Mouse (Mus musculus): ENCODE results near the gene Adamts17. TPM values are rescaled to one million over a fixed set of nuclear protein-coding genes. Genes with fewer than 3 reads are reported as not detected.

Gene Adamts17
- total RNA-seq, 2 experiments from 2014 or later = not detected

DNA sequence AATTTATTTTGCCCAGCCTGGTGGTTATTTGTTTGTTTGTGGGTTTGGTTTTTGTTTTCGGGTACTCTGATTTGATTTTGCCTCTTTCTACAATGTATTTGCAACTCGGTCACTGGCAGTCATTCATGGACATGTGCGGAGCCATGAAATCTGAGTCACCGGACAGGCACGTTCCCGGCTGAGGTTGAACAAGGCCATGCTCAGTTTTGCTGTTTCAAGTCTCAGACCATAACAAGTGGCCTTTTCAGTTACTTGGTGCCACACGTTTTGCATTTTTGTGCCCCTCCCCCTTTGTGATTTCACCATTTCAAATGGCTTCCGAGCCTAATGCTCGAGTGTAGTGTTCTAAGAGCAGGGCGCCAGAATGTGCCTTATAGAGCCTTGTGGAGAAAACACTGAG lies 123.2 kb downstream of the Adamts17 start:
- ATAC-seq (replicated peaks; ENCODE audit: low FRiP score, low TSS enrichment, poor library complexity, severe bottlenecking) = no peak

DNA sequence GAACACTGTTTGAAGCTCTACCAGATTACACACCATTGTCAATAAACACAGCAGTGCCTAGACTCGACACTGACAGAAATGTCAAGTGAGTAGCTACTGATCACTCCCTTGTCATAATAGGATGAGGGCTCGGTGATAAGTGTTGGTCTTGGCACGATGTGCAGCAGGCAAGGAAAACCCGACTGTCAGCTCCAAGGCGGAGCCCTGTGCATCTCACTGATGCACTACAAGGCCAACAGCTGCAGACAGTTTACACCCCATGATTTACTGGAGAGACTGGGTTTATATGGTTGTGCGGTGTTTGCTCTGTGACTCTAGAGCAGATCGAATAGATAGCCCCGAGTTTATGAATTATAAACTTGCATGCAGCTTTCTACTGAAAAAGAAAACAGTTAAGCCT lies 124.0 kb downstream of the Adamts17 start:
- no peak for ATAC-seq (replicated peaks; ENCODE audit: low FRiP score, low TSS enrichment, poor library complexity, severe bottlenecking)

DNA sequence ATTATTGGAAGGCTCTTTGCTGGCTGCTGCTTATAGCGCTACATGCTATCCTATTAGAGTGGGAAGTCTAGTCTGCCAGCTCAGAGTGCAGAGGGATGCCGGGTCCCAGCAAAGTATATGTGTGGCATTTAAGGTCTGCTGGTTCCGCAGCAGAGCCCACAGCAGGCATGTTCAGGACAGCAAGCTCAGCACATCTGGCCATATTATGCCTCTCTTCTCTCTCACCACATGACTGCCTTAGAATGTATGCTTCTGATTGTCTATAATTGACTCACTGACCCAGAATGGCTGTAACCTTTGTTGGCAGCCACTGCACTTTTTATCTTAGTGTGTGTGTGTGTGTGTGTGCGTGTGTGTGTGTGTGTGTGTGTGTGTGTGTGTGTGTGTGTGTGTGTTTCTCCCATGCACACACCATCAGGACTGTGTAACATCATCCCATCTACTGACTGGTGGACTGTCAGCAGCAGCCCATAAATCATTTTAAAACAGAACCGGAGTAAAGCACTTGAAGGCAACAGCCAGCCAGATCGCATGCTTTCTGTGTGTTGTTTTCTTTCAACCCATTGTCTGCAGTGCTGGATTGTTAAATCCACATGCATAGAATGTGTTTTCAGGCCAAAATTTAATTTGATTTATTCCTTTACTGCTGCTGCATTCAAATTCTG lies 127.1 kb downstream of the Adamts17 start:
- ATAC-seq (replicated peaks; ENCODE audit: low FRiP score, low TSS enrichment, poor library complexity, severe bottlenecking) = no peak

DNA sequence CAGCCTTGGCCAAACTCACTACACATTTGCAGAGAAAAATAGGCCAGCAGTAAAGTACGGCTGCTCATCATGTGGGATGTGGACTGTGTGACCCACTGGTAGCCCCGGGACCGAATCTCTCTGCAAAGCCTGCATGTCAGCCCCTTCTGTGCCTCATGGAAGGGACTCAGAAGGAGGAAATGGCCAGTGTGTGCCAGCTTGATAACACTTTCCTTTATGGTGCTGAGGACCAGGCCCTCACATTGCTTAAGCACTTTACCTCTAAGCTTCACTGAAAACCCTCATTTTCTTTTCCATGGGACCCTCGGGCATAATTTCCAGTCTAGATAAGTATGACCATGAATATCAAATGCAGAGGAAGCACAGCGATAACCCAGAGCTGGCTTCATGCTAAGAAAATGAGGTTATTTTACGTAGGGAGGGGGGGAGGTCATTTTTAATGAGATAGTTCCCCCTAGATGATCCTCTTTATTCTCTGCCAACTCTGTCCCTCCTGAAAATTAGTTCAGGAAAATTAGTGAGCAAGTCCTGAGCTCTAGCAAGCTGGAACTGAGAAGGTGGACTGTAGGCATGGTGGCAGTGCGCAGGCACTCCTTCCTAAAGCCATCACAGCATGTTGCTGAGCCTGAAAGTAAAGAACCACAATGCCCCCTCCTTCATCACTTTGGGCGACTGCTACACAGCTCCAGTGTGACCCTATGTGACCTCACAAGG lies 127.8 kb downstream of the Adamts17 start:
- no peak for ATAC-seq (replicated peaks; ENCODE audit: low FRiP score, low TSS enrichment, poor library complexity, severe bottlenecking)

DNA sequence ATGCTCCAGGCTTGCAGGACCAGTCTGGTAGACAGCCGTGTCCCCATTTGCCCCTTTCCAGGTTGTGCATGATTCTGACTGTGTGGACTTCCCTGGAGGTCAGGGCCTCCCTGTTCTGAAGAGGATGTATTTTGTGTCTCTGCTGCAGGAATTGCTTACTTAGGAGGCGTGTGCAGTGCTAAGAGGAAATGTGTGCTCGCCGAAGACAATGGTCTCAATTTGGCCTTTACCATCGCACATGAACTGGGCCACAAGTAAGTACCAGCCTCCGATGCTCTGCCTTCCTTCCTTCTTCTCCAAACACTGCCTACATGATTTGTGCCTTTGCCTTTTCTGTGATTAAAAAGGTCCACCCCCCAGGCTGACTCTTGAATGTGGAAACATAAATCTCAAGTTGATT lies 129.1 kb downstream of the Adamts17 start:
- ATAC-seq (replicated peaks; ENCODE audit: low FRiP score, low TSS enrichment, poor library complexity, severe bottlenecking) = no peak

DNA sequence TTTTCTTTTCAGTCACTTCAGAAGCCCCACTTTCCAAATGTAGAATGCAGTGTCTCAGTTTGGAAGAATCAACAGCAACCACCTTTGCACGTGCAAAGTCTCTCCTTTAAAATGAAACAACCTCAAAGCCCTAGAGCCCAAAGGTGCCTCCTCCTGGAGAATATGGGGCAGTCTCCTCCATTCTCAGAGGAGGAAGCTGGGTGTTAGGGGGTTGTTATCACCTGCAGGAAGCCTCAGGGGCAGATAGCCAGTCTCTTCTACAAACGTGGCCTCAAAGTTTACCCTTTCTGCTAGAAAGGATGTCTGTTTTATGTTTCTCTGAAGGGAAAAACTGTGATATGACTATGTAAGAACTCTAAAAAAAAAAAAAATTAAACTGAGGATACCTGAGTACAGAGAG lies 129.7 kb downstream of the Adamts17 start:
- no peak for ATAC-seq (replicated peaks; ENCODE audit: low FRiP score, low TSS enrichment, poor library complexity, severe bottlenecking)

DNA sequence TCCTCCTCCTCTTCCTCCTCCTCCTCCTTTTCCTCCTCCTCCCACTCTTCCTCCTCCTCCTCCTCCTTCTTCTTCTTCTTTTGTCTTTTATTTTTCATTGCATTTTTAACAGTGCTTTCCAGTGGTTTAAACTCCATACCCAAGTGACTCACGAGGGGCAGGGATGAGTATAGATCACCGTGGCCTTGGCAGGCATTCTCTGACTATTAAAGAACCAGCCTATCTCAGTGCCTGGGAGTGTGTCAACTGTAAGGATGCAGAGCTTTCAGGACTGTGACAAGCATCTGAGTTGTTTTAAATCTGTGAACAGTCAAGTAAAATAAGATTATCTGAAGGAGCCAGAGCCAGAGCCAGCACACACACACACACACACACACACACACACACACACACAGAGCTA lies 130.7 kb downstream of the Adamts17 start:
- no peak for ATAC-seq (replicated peaks; ENCODE audit: low FRiP score, low TSS enrichment, poor library complexity, severe bottlenecking)

DNA sequence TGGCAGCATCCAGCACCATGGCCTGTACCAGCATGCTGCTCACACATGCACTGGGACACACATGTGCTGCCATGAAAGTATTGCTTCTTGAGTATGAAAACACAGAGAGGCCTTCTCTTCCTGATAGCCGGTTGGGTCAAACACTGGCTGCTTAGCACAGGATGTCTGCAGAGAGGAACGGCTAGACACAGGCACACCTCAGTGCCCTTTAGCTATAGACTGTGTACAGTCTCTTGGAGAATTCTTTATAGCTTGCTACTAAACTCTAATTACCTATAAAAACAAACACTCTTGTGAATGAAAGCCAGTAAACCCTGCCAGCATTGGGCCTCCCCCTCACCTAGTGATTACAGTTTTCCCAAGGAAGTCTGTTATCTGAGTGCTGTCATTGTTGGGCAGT lies 131.4 kb downstream of the Adamts17 start:
- no peak for ATAC-seq (replicated peaks; ENCODE audit: low FRiP score, low TSS enrichment, poor library complexity, severe bottlenecking)

DNA sequence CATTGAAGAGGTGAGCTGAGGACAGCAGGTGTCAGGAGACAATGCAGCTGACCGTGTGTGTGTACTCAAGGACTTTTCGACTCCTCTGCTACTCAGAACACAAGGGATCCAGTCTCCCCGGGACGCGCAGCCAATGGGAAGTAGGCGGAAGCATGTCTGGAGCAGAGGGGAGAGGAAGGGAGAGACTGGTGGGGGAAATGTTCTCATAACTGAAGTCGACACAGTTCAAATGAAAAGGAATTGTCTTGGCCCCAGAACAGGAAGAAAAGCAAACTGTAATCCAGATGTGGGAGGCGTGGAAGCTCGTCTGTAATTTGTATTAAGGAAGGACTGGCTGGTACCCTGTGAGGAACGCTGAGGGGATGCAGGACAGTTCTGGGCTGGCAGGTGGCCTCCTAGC lies 135.3 kb downstream of the Adamts17 start:
- no peak for ATAC-seq (replicated peaks; ENCODE audit: low FRiP score, low TSS enrichment, poor library complexity, severe bottlenecking)

DNA sequence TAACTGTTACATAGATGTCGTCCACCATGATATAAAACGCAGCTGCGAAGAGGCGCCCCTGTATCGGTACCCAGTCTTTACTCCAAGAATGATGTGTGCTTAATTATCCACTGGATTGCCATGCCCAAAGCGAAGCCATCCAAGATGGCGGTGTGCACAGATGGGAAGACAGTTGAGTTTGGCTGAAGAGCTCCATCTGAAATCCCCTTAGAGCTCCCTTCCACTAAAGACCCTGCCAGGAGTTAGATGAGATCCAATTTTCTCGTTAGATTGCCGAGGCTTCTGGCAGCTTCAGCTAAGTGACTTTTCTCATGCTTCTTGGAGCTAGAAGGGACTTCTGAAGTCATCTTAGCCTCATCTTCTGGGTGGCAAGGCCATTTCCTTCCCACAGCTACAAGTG lies 136.8 kb downstream of the Adamts17 start:
- no peak for ATAC-seq (replicated peaks; ENCODE audit: low FRiP score, low TSS enrichment, poor library complexity, severe bottlenecking)

DNA sequence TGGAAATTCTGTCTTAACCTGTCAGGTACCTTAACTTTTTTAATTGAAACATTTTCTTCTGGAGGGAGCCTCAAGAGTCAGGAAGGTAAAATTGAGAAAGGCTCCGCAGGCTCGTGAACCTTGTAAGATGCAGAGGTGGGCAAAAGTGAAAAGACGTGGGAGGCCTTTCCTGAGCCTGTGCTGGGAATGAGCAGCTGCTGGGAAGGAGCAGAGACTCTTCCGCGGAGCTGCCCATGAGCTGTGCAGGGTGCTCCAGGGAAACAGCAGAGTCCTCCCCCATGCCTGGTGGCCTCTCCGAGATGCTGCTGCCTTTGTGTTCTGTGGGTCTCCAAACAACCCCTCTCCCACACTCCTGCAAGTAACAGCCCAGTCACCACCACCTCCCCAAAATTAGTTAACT lies 142.1 kb downstream of the Adamts17 start:
- no peak for ATAC-seq (replicated peaks; ENCODE audit: low FRiP score, low TSS enrichment, poor library complexity, severe bottlenecking)

DNA sequence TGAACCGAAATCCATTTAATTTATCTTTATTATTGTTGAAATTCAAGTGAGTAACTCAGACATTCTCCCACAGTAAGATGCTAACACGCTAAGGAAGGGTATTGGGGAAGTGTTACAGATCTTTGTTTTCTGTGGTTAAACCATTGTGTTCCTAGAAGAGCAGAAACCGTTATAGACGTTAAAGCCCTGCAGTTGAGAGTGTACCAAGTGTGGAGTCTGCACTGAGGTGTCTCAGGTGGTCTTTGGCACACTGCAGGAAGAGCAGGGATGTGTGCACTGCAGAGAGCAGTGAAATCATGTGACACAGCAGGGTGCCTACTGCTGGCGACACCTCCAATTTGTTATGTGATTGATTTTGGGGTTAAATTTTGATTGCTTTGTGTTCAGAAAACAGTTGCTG lies 142.5 kb downstream of the Adamts17 start:
- ATAC-seq (replicated peaks; ENCODE audit: low FRiP score, low TSS enrichment, poor library complexity, severe bottlenecking) = no peak

DNA sequence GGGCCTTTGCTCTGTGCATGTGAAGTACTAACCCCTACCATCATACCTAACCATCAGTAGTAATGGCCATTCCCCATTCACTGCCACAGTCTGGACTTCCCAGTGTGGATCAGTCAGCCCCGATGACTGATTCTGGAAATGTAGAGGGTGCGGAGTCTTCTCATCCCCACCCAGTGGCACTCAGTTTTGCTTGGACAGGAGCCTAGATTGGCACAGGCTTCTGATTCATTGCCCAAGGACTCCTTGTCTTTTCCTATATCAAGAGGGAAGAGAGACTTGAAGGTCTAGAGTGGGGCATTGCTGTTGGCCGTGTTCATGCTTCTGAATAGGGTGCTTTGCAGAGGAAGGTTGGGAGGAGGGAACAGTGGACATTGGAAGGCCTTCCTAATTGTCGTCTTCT lies 148.1 kb downstream of the Adamts17 start:
- no peak for ATAC-seq (replicated peaks; ENCODE audit: low FRiP score, low TSS enrichment, poor library complexity, severe bottlenecking)

DNA sequence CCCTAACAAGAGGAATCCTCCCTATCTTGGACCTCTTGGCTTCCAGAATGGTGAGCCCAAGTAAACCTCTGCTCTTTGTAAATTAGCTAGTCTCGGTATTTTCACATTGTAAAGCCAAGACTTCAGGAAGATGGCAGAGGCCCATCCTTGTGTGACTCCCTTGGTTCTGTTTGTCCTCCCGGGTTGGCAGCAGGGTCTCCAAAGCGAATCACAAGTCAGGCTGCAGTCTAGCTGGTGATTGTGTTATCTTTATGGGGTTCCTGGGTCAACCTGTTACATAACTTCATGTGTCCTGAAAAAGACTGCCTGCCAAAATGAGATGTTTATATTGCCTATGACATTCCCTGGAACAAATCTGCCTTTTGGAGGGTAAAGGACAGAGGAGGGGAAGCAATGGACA lies 148.9 kb downstream of the Adamts17 start:
- no peak for ATAC-seq (replicated peaks; ENCODE audit: low FRiP score, low TSS enrichment, poor library complexity, severe bottlenecking)

DNA sequence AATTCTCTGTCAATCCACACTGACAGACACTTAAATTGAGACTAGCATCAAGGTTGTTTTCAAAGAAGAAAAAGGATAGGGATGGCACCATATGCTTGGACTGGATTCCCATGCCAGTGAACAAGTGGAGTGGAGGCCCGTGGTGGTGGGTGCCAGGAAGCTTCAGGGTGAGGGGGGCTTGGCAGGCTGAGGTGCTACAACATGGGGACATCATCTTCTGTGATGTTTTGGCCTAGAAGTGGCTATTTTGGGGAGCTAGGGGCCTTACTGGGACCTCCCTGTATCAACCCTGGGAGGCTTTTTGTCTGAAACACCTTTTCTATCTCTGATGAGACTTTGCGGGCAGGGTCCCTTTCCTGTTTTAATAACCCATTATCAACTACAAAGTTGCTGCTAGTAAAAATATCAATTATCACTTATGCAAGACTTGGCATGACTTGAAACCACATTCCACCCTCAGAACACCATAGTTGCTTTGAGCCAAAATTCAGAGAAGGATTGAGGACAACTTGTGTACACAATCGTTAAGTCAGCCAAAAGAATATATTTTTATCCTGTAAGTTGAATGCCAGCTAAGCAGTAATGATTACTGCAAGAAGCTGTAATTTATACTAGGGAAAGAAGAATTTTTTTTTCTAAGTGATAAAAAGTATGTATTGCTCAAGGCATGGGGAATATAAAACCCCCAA lies 150.0 kb downstream of the Adamts17 start:
- ATAC-seq (replicated peaks; ENCODE audit: low FRiP score, low TSS enrichment, poor library complexity, severe bottlenecking) = no peak

DNA sequence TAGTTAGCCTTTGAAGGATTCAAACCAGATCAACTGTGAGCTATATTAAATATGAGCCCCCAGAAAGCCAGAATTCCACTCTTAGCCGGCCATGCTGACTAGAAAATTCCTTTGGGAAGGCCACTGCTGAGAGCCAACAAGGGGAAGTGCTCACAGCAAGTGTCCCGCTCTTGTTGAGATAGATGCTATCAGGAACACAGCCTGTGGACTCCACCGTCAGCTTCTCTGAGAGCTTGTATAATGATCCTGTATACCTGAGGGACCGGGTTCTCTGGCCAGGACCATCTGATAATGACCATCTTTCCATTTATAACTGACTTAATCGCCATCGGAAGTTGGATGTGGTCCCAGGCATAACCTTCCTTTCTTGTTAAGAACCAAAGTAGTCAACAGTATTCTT lies 159.3 kb downstream of the Adamts17 start:
- no peak for ATAC-seq (replicated peaks; ENCODE audit: low FRiP score, low TSS enrichment, poor library complexity, severe bottlenecking)

DNA sequence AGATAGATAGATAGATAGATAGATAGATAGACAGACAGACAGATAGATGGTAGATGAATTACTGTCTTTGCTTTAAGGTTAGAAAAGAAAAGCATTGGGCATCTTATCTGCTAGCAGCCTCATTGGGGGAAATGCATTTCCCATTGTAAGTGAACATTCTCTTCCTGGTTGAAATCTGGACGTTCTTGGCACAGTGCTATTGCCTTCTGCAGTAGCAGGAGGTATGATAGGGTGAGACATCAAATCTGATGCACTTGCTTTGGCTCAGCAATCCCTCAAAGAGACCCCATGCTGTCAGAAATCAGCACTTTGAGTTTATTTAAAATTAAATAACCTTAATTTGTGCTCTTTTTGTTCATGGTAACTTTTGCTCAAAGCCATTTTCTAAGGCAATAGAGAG lies 164.1 kb downstream of the Adamts17 start:
- ATAC-seq (replicated peaks; ENCODE audit: low FRiP score, low TSS enrichment, poor library complexity, severe bottlenecking) = no peak

DNA sequence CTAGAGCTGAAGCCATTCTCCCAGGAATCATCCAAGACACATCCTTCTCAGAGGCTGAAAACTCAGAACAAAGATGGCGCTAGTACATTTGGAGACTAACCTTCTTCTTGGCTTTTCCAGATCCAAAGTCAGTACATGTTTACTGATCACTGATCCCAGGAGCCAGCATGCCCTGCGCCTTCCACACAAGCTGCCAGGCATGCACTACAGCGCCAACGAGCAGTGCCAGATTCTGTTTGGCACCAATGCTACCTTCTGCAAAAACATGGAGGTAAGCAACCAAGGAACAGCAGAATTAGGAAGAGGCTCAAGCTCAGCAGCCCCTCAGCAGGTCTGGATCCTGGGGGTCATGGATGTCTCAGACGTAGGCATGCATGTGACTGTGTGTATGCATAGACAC lies 164.7 kb downstream of the Adamts17 start:
- no peak for ATAC-seq (replicated peaks; ENCODE audit: low FRiP score, low TSS enrichment, poor library complexity, severe bottlenecking)

DNA sequence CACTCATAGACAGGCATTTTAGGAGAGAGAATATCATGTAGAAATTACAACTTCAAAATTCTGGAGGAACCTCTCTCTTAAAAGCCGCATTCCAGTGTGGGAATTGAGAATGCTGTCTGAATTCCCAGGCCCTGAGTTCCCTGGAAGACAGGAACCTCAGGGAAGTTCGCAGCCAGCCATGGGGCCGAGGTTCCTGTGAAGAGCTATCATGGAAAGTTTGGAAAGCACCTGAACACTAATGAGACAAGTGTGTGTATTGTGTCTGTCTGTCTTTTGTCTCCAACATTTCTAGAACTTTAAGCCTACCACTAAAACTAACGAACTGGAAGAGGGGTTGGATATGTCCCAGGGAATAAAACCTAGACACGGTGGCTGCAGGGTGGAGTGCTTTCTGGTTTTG lies 170.3 kb downstream of the Adamts17 start:
- no peak for ATAC-seq (replicated peaks; ENCODE audit: low FRiP score, low TSS enrichment, poor library complexity, severe bottlenecking)

DNA sequence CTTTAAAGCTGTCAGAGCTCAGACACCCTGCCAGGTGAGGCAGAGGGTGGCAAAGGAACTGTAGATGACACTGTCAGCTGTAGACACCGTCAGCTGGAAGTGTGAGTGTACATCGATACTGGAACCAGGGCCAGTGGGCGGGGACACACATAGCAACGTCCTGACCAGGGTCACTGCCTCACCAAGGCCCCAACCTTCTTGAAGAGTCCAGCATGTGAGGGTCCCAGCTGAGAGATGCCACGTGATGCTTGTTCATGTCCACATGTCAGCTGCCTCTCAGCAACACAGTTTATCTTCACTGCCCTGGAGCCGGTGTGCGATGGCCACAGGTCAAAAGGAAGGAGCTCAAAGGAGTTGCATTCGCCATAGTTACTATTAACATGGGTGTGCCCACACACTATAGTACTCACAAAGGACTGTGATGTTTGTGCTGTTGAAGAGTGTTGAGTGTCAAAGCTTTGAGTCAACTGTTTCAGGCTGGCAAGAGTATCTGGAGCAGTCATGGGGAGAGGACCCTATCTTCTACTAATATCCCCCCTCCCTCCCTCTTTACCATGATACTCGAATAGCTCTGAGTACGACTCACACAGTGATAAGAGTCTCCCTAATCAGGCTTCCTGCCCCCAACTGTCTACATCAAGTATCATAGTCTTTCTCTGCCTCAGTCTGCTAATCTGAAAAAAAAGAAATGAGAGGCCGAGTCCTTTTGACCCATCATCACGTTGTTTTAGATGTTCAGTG lies 172.6 kb downstream of the Adamts17 start:
- peak; percentile 50 for ATAC-seq (replicated peaks; ENCODE audit: low FRiP score, low TSS enrichment, poor library complexity, severe bottlenecking)
